Mouse (Mus musculus) megakaryocyte progenitor cell, adult 5-6 weeks (primary cell): ENCODE data around the gene Rpl6. TPM values are rescaled to one million over a fixed set of nuclear protein-coding genes. Genes with fewer than 3 reads are reported as not detected.
A peak's percentile ranks its signal among the peaks of the same experiment; 100 is the strongest.
"Not testable (repeated sequence)": the region's sequence is repeated elsewhere in the genome, so short reads cannot be mapped to it uniquely, and the experiment has no call there.

Experiments used
- ATAC-seq: replicated peaks from 2 replicates; pipeline ENCODE4 v1.8.0; 2016; ENCODE audit warnings: mild to moderate bottlenecking, moderate TSS enrichment, inconsistent platforms; ENCODE audit not compliant: poor library complexity
- total RNA-seq, 2 experiments: library from RNA; stranded (forward) in 1 of 2; stranded (reverse) in 1 of 2; fragments of 157-497, 149-512 nt in 1 of 2; fragments of 200-1000 nt in 1 of 2; gene quantifications; 2 replicates each; pipeline versions ENCODE4 v1.2.3 to v1.2.4; 2015 to 2017

The Rpl6 gene
- total RNA-seq, 2 experiments from 2014 or later = 1,567 to 2,970 TPM

DNA sequence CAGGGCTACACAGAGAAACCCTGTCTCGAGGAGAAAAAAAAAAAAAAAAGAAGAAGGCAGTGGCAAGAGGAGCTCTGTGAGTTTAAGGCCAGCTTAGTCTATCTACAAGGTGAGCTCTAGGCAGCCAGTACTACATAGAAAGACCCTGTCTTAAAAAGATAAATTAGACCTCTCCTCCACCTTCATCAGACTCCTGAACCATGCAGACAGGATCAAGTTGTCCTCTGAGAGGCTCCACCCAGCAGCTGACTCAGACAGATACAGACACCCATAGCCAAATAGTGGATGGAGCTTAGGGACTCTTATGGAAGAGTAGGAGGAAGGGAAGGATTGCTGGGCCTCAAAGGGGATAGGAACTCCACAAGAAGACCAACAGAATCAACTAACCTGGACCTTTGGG lies 10.1 kb upstream of the Rpl6 start:
- ATAC-seq = no peak

DNA sequence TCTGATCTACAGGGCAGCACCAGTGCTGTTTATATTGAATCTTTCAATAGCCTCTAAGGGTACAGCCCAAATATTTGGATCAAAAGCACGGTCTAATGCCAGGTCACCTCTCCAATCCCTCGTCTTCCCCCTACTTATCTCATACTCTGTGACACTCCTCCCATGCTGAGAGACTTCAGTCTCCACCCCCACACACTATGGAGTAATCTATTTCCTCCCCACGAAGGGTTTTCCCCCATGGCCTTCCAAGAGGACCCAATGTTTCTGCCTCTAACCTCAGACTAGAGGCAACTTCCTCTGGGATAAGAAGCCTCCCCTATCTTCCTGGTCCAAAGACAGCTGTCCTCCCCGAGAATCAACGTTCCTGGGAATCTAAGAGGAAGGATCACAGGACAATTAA lies 7.5 kb upstream of the Rpl6 start:
- peak; percentile 81 for ATAC-seq

DNA sequence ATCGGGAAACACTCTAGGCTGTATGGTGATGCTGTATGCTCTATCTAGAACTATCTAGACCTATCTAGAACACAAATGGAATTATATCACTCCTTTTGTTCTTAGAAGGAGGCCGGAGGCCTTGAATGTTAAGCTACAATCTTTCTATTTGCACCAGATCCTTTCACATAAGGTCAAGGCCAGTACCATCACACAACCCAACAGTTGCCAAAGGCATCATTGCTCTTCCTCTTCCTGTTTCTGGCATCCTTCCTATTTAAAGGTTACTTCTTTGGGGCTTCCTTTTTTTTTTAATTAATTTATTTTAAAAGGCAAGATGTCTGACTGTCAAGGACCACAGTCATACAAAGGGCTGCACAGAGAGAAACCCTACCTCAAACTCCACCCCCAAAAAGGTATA lies 6.9 kb upstream of the Rpl6 start:
- 0 out of 2 replicates have a peak, but pooled peaks have one; percentile 5 for ATAC-seq

DNA sequence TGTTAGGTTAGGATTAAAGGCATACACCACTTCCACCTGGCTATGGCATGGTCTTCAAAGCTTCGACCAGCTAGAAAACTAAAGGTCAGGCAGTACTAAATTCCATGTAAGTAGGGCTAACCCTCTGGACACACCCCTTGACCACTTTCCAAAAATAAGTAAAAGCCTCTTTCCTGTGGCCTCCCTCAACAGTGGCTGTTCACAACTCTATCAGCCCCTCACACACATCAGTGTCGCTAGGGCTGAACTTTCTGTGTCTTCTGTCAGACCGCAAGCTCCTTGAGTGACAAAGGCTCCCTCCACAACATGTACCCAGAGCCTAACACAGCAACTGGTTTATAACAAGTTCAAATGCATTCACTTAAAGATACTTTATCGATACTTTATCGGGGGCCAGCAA lies 5.9 kb upstream of the Rpl6 start:
- peak; percentile 43; the same call in 1 of the 2 replicates for ATAC-seq

DNA sequence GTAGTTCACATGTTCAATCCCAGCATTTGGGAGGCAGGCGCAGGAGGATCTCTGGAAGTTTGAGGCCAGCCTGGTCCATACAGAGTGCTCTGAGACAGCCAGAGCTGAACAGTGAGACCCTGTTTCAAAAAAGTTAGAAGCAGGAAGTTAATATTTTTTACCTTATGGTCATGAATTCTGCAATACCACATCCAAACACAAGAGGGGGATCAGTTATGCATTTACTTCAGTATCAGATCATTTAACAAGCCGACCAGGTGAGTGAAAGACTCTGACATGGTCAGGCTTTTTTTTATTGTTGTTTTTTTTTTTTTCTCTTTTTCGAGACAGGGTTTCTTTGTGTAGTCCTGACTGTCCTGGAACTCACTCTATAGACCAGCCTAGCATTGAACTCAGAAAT lies 2.5 kb upstream of the Rpl6 start:
- peak; percentile 46 for ATAC-seq

DNA sequence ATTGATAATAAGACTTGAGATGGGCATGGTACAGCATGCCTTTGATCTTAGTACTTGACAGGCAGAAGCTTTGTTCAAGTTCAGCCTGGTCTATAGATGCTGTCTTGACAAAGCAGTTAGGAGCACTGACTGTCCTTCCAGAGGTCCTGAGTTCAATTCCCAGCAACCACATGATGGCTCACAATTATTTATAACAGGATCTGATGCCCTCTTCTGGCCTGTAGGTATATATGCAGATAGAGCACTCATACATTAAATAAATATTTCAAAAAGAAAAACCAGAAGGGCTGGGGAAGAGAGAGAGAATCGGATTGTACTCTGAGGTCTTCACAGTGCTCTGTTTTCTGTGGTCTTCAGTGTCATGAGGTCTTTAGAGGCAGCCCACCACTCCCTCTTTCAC lies 1.8 kb upstream of the Rpl6 start:
- ATAC-seq = no peak

DNA sequence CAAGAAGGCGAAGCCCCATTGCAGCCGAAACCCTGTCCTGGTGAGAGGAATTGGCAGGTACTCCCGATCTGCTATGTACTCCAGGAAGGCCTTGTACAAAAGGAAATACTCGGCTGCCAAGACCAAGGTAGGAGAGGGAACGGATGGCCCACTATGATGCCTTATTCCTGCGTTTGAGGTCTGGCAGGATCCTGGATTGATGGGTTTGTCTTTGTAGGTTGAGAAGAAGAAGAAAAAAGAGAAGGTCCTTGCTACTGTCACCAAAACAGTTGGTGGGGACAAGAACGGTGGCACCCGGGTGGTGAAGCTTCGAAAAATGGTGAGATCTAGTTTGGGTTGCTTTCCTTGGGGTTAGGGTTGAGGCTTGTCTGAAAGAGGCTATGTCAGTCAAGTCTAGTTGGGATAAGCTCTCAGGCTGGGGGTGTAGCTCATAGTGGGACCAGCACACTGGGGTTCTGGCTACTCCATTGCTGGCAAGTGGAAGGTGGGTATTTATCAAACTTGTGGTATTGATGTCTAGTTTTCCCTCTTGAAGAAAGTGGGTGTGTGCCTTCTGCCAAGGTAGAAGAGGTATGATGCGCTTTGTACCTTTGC lies 1.4 kb downstream of the Rpl6 start:
- ATAC-seq = not testable (repeated sequence)

DNA sequence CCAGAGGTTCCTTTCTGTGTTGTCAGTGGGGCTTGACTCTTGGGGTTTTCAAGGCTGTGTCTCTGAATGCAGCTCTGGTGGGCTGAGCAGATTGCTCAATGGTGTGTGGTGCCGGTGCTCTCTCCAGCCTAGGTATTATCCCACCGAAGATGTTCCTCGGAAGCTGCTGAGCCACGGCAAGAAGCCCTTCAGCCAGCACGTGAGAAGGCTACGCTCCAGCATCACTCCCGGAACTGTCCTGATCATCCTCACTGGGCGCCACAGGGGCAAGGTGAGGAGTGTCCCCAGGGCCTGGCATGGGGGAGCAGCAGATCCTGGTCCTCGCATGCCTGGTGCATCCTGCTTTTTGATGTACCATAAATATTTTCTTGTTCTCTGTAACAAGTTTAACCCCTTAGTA lies 2.3 kb downstream of the Rpl6 start:
- ATAC-seq = no peak

DNA sequence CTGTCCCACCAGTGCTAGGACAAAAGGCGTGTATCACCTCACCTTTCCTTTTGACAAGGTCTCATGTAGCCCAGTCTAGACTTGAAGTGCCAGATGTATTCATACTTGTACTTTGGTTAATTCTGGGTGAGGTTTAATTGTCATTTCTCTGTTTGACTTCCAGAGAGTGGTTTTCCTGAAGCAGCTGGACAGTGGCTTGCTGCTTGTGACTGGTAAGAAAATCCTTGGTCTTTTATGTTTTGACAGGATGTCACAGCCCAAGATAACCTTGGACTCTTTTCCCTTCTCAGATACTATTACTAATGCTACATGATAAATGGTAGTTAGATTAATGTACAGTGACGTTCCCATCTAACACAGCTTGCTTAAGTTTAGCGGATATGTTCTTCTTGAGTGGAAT lies 2.7 kb downstream of the Rpl6 start:
- ATAC-seq = no peak

DNA sequence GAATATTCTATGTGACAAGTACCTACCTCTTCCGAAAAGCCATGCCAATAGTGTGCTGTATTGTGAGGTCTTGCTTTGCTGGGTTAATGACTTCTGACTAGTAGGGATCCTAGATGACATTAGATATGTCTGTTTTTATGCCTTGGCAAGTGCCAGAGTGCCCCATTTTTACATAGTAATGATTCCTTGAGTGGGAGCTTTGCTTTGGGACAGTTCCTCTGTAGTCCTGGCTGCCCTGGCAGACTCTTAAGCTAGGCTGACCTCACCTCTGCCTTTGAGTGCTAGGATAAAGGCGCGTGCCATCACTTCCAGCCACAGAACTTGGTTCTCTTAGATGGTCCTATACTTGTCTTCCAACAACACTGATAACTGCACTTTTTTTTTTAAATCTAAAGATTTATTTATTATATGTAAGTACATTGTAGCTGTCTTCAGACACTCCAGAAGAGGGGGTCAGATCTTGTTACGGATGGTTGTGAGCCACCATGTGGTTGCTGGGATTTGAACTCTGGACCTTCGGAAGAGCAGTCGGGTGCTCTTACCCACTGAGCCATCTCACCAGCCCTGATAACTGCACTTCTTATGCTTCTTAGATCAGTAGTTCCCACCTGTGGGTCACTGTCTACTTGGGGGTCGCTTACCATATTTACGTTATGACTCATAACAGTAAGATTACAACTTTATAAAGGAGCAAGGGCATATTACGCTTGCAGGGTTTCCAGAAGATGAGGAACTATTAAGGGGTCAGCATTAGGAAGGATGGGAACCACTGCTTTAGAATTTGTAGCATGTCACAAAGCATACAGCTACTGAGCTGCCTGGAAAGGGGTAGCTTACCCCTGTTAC lies 5.7 kb downstream of the Rpl6 start:
- ATAC-seq = peak; percentile 5; the same call in 1 of the 2 replicates

DNA sequence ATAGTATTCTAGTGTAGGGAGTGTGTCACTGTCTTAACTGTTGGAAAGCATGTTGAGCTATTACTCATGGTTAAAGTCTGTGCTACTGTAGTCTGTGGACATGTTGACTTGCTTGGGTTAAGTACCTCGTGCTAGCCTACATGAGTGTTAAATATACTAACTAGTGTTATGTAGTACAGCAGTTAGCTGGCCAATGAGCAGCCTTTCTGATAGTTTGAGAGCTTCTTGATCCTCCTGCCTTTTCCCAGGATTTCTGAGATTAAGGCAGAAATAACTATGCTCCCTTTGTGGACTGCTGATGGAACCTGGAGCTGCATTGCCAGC lies 6.3 kb downstream of the Rpl6 start:
- no peak for ATAC-seq

DNA sequence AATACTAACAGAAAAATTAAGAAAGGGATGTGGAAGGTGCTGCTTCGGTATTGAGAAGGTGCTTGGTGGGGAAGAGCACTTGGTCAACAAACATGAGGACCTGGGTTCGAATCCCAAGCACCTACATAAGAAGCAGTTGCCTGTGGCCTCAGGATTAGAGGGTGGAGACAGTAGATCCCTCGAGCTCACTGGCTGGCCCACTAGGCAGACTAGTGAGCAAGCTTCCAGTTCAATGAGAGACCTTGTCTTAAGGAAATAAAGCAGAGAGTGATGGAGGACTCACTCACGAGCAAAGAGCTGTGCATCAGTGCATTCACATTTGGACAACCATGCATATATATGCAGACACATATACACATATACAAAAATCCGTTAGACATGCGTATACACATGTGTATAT lies 7.8 kb downstream of the Rpl6 start:
- no peak for ATAC-seq

DNA sequence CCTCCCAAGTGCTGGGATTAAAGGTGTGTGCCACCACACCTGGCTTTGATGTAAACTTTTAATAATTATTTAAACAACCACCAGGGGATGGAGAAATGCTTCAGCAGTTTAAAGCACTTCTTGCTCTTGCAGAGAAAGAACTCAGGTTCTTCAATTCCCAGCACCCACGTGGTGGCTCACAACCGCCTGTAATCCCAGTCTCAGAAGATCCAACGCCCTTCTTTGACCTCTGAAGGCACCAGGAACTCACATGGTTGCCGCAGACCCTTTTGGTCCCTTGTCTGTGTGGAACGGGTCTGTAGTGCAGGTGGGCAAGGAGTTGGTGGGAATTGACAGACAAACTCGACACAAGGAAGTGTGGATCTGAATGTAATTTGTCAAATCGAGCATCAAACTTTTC lies 10.4 kb downstream of the Rpl6 start:
- ATAC-seq = no peak

DNA sequence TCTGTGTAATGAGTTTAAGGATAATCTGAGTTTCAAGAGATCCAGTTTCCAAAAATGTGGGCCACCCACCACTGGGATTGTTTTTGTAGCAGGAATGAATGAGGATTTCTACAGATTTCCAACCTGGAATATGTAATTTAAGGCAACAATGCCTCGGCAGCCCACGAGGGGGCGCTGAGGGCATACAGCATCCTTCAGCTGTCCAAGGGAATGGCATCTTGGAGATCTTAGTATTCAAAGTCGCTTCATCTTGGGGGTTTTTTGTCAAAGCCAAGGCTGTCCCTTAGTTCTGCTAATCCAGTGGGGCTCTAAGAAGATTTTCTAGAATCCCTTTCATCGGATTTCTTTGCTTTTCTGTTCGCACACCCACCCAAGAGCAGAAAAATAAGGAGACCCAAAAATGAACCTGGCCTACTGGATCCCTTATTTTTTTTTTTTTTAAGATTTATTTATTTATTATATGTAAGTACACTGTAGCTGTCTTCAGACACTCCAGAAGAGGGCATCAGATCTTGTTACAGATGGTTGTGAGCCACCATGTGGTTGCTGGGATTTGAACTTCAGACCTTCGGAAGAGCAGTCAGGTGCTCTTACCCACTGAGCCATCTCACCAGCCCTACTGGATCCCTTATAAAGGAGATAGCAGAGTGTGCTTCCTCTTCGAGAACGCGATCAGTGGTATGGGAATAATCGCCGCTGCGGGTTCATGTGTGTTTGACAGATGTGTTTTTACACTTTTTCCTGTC lies 11.3 kb downstream of the Rpl6 start:
- ATAC-seq = peak; percentile 38

DNA sequence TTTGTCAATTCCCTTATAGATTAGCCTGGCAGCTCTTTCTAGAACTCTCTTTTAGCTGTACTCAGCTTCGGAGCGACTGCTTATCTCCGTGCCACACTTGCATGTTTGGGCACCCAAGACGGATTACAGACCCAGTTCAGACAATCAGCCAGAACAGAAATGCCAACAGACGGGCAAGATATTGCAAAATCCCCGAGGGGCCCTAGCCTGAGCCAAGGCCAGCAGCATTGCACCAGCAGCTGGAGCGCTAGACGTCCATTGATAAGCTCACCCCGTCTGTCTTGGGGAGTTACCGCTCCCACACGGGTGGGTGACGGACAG lies 11.8 kb downstream of the Rpl6 start:
- ATAC-seq = peak; percentile 76

DNA sequence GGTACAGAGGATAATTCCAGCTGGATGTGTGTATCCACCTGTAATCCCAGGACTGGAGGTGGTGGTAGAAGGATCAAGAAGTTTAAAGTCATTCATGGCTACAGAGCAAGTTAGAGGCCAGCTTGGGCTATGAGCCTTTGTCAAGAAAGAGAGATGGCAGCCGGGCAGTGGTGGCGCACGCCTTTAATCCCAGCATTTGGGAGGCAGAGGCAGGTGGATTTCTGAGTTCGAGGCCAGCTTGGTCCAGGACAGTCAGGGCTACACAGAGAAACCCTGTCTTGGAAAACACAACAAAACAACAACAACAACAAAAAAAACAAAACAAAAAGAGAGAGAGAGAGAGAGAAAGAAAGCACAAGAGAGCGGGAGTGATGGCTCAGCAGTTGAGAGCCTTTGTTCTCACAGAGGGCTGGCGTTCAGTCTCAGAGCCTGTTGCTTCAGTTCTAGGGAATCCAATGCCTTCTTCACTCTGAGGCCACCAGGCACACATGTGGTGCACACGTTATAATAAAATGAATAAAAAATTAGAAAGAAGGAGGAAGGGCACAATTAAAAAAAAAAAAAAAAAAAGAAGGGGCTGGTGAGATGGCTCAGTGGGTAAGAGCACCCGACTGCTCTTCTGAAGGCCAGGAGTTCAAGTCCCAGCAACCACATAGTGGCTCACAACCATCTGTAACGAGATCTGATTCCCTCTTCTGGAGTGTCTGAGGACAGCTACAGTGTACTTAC lies 12.5 kb downstream of the Rpl6 start:
- not testable (repeated sequence) for ATAC-seq

DNA sequence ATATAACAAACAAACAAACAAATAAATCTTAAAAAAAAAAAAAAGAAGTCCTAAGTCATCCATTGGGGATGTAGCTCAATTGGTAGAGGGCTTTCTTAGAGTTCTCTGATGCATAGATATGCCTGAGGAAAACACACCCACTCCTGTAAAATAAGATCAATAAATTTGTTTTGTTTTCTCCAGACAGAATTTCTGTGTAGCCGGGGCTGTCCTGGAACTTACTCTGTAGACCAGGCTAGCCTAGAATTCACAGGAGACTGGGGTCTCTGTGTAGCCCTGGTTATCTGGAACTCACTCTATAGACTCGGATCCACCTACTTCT lies 13.0 kb downstream of the Rpl6 start:
- ATAC-seq = no peak

DNA sequence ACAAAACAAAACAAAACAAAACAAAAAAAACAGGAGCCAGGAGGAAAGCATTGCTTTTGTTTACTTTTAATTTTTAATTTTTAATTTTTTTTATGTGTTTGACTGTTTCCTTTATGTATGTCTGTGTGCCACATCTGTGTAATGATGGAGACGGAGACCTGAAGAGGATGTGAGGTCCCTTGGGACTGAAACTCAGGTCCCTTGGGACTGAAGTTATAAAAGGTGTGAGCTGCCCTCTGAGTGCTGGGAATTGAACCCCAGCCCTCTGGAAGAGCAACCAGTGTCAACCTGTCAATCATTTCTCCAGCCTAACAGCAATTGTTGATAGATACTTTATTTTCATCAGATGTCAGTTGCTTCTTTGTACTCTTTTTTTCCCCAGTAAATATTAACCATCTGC lies 14.9 kb downstream of the Rpl6 start:
- no peak for ATAC-seq

DNA sequence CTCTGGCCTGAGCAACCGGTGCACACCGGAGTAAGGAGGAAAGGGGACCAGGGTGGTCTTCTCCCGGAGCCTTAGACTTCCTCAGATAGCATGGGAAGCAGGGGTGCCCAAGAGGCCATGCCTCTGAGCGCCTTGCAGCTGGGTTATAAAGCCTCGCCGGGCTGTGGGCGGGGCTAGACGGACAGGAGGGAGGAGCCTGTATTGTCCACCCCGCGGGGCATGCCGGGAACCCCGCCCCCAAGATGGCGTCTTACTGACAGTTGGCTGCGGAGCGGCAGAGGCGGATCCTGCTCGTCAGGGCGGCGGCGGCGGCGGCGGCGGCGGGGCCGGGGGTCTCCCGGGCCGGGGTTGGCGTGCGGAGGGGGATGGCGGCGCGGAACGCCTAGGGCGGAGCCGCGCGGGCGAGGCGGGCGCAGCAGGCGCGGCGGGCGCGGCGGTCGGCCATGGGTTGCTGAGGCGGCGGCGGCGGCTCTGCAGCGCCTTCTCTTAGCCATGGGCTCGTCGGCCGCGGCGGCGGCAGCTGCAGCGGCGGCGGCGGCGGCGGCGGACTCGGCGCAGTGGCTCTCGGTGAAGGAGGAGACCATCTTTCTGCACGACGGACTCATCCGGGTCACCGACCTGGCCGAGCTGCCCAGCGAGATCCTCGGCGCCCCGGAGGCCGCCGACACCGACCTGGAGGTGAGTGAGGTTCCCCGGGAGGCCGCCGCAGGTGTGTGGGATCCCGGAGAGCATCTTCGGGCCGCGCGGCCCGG lies 15.9 kb downstream of the Rpl6 start, which contains the start of gene Hectd4:
Gene Hectd4, plus strand, starts transcription at position 240 of the 752 bp plus-strand sequence.
- ATAC-seq = peak; percentile 77

DNA sequence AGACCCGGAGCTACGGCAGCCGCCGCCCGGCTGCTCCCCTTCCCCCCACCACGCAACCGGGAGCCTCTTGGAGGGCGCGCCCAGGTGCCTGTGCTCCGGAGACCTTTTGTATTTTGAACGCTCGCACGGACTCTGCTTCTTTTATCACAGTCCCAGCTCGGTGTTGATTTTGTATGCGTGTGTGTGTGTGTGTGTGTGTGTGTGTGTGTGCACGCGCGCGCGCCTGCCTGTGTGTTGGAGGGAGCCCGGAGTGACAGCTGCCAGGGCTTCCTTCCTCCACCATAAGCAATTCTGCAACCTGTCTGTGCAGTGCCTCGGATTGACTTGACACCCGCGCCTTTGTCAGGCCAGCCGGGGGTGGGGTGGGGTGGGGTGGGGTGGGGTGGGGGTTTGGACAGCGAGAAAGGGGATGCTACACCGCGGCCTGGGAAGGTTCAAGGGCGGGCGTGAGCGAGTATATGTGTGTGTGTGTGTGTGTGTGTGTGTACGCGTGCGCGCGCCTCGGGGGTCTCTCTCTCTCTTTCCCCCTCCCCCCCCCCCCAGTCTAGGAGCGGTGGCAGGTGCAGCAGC lies 16.5 kb downstream of the Rpl6 start:
- ATAC-seq = 0 out of 2 replicates have a peak, but pooled peaks have one; percentile 3
